Mouse (Mus musculus): ENCODE measurements at regions not wholly inside any gene's neighbourhood (a gene's known extent, or its start where the extent isn't known, plus 50 kb on each side); places are given as distances from the start of the nearest gene placed in this dataset.

DNA sequence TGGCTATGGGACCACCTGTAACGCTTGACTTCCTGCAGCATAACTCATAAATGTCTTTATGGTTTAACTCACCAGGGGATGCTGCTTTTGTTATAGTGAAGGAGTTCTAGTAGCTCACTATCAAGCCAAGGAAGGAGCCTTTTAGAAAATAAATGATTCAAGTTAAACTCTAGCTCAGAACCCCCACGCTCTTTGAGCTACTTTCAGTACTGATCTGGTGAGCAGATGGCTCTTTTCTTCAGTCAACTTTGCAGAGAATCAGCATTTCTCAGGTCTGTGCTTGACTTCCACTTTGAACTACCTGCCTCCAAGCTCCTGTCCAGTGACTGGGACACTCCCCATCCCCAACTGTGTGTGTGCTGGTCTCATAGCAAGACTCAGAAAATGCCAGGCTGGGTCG, 694.3 kb upstream of the Tmpo start:
- TF ChIP-seq CTCF (IDR thresholded peaks at IDR 0.05; ENCODE audit: borderline replicate concordance, insufficient read depth, low read depth, low read length) (no peak), POLR2A (IDR thresholded peaks at IDR 0.05; ENCODE audit: borderline replicate concordance, insufficient read depth, low read length) (no peak)
